Mouse (Mus musculus) CD4-positive, CD25-positive, alpha-beta regulatory T cell, adult 2 months (primary cell): ENCODE data around the gene Tet3.

Source experiments
- DNase-seq: peaks from one replicate; pipeline ENCODE4 v3.0.0-alpha.2; 2012; ENCODE audit warnings: low read depth, low spot score

Gene Tet3

DNA sequence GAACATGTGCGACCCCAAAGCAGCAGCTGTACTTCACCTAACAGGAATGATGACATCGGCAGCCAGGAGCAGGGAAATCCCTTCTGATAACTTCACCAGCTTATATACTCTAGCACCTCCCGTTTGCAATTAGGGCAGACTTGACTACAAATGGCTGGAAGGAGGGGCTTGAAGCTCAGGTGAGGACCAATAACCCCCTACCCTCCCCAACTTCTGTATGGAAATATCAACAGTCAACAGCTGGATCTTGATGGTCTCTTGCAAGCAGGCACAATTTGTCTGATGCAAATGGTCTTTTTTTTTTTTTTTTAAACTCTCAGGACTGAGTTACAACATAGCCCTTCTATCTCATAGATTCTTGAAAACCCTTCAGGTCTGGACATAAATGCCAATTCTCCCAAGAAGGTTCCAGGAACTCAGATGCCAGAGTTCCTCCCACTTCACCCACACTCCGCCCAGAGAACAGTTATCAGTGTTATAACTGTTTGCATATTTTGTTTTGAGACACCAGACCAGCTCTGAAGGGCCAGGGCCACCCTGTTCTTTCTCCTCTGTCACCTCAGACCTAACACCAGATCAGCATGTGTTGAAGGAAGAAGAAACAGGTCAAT is at the start of gene Tet3:
TSS of gene Tet3 (minus strand) at position 51 of the 611 bp plus-strand sequence.
- DNase-seq: no peak

DNA sequence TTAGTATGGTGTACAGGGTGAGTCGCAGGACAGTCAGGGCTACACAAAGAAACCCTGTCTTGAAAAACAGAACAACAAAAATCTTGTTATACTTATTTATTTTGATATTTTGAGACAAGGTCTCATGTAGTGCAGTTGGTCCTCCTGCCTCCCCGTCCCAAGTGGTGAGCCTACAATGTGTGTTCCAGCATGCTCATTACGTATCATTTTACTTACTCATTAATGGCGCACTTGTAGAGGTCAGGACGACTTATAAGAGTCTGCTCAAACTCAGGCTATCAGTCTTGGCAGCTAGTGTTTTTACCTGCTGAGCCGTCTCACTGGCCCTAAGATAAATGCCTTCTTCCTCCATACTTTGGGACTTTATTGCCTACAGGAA is 48.3 kb upstream of the Tet3 start:
- no peak for DNase-seq

DNA sequence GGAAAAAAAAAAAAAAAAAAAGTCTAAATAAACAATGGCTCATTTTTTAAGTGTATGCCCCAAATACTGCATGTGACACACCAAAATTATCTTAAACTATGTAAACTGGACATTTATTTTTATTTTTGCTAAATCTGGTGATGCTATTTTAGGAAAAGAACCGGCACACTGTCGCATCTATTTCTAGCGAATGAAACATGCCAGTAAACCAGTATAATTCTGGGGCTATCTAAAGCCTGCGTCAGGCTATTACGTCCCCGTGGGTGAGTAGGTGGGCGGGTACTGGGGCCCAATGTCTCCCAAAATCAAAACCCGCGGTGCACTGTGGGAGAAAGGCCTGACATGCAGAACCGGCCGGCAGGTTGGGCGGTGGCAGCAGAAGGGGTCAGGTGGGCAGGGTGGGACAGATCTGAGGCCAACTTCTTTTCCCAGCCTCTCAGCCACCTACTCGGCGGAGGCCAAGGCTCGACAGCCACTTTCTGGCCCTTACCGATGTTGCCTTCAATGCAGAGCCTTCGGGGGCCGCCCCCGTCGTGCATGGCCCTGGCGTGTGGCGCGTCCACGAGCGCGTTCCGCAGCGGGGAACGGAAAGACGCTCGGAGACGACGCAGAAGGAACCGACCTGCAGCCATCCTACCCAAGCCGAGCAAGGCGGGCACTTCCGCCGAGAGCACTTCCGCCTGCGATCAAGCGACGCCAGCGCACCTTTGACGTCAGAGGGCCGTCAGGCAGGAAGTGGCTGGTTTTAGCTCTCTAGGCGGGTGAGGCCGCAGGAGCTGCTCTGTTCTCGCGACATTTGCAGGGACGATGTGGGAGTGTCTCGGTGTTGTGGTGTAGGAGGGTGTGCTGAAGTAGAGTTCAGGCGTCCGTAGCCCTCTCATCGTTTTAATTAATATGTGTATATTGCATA is 47.6 kb upstream of the Tet3 start, which contains the start of gene Dguok:
TSS of gene Dguok (minus strand) at position 712 of the 910 bp plus-strand sequence.
- peak; percentile 100 for DNase-seq

DNA sequence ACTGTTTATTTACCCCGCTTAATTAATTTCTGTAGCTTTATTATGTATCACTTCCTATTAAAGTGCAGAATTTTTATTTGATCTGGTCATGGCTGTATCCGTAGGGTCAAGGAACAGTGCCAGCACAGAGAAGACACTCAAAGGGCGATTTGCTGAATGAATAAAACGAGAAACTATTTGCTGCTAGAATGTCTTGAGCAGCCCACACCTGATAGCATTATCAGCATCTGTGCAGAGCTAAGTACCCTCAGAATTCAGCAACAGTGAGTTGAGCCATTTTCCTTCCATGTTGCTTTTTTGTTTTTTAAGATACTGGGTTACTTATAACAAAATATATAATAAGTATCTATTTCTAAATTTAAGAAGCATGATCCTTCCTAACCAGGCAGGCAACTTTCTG is 46.7 kb upstream of the Tet3 start:
- no peak for DNase-seq

DNA sequence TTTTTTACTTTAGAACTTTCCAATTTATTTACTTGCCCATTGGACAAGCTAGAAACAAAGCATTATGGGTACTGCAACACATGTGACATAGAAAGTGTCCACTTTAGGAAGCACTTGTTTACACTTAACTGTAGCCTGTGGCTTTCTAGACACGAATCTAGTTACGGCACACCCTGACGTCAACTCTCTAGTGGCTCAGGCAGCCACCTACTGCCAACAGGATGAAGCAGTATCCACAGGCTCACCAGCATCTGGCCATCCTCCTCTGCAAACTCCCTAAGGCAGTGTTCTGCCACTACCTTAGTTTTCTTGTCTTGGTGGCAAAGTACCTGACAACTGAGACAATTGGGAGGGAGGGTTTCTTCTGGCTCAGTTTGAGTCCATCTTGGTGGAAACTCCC is 44.5 kb upstream of the Tet3 start:
- DNase-seq: no peak

DNA sequence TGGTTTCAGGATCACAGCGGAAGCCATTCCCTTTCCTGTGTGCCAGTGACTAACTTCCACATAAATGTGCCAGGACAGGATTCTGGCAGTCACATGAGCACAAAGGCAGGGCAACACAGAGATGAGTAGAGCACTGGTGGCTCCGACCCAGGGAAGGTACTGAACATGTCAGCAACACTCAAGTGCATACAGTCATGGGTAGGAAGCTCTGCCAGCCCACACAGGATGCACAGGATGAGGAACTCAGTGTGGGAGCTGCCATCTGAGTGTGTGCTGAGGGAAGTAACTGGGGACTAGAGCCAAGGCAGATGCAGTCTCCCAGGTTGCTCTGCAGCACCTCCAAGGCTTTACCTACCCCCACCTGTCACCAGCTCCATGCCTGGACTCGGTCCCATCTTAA is 43.8 kb upstream of the Tet3 start:
- DNase-seq: no peak

DNA sequence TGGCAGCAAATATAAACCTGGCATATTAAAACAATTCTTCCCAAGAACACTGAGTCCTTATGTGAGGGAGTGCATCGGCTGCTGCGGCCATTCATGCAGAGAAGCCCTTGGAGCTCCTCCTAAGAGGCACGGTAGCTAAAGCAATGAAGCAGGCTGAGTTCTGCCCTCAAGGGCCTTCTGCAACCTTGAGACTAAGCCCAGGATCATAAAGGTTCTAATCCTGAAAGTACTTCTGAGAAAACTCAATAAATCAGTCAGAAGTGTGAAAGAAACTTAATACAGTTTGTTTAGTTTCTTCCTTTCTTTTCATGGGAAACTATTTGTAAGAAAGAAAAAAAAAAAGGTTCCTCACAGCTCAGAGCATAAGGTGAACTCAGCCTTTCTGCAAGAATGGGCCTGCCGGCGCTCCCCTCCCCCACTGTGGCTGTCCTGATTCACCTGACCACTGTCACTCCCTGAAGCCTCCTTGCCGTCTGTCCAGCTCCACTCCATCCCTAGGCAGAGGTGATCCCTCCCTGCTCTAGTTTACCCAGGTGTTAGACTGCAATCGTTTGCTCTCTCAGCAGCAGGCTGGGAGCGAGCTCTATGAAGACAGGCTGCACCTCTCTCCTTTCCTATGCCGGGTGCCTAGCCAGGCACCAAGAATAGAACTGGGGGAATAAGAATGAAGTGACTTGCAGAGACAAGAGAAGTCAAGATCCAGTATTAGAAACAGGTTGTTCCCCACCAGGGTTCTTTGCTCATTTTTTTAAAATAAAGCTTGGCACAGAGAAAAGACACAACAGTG is 42.8 kb upstream of the Tet3 start:
- no peak for DNase-seq

DNA sequence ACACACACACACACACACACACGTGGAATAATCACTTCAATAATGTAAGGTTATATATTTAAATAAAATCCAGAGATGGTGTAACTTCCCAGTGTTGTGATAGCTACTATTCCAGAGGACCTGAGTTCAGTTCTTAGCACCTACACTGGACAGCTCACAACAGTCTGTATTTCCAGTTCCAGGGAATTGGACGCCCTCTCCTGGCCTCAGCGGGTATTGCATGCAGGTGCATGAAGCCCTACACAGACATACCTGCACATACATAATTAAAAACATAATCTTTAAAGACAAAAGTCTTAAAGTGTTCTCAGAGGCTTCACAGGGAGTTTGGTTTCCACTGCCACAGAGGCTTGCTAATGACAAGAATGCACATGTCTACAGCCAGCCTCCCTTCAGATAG is 41.6 kb upstream of the Tet3 start:
- peak; percentile 54 for DNase-seq

DNA sequence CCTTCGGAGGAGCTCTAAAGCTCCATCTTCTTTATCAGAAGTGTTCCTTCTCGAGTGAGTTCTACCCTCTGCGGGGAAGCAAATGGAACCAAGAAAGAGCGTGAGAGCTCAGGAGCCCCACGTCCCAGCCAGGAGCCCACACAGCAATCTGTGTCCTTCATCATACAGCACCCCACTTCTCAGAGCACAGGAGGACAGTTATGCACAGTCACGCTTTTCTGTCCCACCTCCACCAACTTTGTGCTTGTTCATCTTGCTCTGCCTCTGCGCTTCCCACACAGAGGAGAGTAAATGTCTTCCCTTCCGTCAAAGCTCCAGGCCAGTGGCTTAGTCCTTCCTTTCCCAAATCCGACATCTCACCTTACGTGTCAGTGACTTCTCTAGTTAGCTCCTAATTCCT is 40.2 kb upstream of the Tet3 start:
- no peak for DNase-seq

DNA sequence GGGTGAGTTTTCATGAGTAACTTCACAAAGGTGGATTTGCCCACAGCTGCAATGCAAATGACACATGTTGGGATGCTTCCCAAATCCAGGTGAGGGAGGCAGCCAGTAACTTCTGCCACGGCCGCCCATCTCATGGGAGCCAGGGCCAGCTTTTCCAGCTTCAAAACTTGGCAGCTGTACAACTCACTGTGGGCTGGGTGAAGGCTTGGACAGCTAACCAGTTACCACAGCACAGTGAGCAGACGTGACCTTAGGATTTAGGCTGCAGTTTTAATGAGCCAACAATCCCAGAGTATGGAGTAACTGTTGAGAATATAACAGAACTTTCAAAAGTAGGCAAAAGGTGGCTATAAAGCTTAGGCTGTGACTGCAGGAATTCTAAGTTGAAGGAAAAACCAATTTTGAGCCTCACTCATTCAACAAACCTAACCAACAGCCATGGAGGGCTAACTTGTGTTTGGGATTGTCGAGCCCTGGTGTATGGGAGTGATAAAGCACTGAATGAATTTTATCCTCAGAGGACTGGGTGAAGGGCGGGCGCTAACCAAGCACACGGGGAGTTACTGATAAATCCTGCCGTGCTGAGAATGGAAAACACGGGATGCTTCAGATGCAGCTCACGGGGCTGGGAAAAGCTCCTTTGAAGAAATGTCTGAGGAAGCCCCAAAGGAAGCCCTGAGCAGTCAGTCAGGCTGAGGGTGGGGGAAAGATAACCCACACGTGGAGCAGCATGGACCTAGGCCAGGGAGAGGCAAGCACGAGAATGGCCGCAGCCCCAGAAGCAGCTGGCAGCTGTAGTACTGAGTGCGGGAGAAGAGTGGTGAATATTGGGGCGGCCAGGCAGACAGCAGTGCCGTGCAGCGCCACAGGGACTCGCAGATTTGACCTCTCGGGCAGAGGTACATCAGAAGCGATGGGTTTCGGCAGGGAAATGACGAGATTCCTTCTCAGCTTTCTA is 38.1 kb upstream of the Tet3 start:
- no peak for DNase-seq

DNA sequence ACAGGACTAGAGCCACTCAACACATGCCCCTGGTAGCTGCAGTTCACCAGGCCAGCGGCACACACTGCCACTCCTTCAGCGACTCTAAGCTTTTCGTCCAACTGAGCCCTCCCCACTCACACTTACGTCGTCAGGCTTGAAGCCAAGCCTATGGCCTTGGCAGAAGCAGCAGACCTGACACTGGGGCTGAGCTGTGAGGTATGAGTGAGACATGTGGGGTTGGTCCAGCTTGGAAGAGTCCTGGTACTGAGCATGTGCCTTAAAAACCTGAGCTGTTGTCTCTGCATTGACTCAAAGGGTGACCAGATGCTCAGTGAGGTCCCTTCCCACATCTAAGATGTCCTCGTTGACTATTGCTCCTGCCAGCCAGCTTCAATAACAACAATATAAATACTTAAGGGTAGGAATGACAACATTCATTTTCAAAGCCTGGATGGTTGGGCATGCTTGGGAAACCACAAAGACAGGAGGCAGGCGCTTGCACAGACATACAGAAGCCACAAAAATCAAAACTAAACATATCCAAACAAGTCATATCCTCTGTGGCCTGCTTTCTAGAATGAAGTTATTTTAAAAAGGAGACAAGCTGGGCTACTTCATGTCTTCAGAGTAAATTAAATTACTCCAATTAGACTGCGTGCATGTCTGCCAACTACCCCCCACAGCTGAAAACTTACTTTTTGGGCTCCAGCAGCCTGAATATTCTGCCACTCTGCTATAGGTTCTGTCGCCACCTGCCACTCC is 37.3 kb upstream of the Tet3 start:
- no peak for DNase-seq

DNA sequence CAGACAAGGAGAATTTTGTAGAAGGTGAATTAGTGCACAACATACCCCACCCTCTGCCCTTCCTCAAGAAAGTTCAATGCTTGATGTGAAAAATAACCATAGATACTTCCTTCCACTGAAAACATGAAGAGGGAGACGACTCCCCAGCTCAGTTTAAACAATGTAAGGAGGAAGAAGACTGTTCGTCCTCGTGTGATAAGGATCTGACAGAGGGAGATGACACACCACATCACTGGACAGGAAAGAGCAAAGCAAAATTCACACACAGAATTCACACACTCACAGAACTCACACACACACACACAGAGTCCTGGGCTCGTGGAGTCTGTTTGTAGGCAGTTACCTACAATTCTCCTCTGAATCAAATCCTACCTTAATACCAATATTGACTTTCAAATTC is 31.7 kb upstream of the Tet3 start:
- DNase-seq: no peak

DNA sequence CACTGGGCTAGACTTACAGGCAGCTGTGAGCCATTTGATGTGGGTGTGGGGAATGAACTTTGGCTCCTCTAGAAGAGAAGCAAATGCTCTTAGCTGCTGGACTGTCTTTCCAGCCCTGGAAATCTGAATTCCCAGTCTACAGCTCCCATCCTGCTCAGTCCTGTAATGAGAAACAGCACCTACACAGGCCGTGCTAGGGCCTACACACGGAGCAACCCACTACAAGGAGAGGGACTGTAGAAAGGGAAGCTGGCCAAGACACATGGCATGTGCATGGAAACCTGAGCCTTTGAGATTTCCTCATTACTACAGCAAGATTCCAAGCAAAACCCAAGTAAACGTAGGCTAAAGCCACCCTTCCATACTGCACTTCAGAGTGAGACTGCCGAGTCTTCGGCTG is 29.3 kb upstream of the Tet3 start:
- no peak for DNase-seq

DNA sequence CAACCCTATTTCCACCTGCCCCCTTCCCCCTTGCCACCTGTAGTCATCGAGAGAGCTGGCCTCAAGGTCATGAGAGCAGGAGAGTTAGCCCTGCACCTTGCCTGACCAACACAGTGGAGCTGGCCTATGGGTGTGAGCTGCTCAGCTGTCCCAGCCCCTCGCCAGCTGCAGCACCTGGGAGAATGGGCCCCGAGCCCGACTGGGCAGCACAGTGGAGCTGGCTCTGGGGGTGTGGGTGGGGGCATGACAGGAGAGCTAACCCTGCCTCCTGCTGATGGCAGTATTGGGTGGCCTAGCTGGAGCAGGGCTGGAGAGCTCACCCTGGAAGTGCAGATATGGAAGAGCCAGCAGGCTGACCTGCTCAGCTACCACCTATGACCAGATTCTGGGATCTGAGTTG is 28.4 kb upstream of the Tet3 start:
- no peak for DNase-seq

DNA sequence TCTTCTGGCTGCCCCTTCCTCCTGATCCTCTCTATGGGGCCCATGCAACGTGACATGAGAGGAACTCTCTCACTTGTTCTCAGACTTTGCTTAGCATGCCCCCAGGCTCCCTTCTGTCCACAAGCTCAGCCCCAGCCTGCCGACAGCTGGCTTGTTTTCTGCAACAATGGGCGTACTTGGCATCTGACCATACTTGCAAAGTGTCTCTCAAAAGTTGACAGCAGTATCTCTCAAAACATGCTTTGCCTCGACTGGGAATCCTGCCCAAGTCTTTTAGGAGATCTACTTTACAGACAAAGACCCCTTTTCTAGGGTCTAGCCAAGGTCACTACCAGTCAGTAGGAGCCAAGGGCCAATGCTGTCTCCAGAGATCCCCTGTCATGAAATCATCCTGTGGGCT is 27.0 kb upstream of the Tet3 start:
- DNase-seq: no peak

DNA sequence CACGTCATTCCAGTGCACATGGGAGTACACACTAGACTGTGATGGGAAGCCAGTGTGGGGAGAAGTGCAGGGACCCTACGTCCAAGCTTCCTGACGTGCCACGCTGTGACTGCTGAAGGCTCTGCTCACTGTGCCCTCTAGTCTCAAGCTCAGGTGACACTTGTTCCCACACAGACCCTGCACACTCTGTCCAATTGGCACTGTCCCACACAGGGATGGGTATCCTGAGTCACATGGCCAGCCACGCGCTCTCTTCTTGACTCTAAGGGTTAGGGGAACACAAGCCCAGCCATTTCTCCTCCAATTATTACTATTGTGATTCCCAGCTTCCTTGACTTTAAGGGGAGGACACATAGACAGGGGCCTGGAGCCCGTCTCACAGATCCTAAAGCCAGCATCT is 24.9 kb upstream of the Tet3 start:
- no peak for DNase-seq

DNA sequence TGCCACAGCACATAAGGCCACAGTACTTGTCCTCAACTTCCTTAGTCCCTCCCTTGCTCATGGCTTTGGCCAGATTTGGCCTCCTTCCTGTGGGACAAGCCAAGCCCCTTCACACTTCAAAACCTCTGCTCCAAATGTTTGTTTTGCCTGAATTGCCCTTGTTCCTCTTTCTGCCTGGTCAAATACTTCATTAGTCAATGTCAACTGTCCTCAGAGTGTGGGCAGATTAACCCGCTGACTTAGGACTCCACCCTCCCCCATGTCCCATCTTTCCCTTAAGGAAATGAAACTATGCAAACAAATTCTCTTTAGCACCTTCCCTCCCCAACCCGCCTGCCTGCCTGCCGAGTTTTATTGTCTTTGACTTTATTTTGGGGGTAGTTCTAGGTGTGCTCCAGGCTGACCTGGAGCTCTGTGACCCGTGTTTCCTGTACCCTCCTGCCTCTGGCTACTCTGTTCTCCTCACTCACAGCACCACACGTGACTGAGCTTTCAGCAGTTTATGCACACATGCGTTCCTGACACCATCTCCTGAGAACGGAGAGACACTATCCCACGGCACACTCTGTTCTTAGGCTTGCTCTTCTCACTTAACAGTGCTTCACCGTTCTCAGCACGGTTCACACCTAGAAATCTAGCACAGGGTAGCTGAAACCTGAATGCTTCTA is 23.7 kb upstream of the Tet3 start:
- DNase-seq: no peak

DNA sequence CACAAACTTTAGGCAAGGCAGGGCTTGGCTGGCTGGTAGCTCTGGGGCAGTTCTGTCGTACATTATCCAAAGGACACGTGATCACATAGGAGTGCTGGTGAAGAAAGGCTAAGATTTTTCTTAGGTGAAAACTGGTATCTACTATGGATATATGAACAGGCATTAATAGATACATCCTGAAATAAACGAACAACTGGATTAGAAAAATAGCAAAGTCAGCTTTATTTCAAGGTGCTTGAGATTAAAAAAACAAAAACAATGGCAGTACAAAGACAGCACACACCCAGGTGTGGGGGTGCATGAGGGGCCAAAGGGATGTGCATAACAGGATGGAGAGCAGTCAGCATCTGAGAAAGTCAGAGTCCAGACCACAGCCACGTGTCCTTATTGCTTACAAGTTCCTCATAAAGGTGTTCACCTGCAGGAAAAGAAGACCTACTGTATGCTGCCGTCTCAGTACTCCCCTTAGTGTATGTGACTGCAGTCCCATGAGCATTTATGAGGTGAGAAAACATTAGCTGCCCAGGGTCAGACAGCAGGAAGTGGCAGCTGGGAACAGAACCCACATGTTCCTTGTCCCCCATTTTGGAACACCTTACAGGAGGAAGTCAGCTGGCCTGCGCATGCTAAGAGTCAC is 21.3 kb upstream of the Tet3 start:
- DNase-seq: no peak

DNA sequence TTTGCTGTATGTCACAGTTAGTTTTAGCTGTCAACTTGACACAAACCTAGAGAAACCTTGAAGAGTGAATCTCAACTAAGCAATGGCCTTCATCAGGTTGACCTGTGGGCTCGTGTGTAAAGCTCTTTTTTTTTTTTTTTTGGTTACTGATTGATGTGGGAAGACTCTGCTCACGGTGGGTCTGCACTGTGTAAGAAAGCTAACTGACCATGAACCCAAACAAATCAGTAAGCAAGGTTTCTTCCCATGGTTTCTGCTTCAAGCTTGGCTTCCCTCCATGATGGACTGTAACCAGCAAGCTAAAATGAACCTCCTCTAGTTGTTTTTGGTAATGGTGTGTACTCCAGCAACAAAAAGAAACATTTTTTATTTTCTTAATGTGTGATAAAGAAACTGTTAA is 20.3 kb upstream of the Tet3 start:
- no peak for DNase-seq

DNA sequence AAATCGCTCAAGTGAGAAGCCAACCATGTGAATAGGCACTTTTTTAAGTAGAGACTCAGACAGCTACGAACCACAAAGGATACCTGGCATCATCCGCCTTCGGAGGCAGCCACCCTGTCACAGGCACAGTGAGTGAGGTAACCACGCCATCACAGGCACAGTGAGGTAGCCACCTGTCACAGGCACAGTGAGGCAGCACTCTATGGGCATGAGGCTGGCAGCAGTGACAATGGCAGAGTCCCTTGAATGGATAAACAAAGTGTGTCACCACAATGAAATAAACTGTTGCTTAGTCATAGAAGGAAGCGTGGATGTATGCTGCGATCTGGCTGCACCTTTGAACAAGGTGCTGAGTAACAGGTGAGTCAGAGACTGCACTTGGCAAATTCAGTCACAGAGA is 19.7 kb upstream of the Tet3 start:
- DNase-seq: no peak
